Mouse (Mus musculus): ENCODE measurements around the gene Laptm4a.

DNA sequence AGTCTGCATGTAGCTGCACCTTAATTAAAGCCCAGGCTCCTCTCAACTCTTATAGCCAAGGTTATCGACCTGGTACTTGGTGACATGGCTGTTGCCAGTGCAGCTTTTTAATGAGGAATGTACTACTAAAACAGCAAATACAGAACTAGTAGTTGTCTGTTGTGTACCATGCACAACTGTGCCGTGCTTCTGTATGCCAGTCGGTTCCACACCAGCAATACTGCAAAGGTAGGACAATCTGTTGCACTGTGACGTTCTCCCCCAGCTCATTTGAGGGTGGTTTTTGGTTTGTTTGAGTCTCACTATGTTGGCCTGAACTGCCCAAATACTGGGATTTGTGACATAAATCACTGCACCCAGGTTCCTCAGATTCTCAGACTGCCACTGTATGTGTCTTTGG is 18.0 kb downstream of the Laptm4a start:
- TF ChIP-seq CTCF (IDR thresholded peaks at IDR 0.05; ENCODE audit: control insufficient read depth, insufficient read depth, insufficient read length) (no peak), MYOG (IDR thresholded peaks at IDR 0.05; ENCODE audit: control insufficient read depth, extremely low read depth, insufficient read length) (no peak), USF1 (IDR thresholded peaks at IDR 0.05; ENCODE audit: low read depth) (no peak), MAX (IDR thresholded peaks at IDR 0.05) (no peak), MYOD1 (IDR thresholded peaks at IDR 0.05; ENCODE audit: control insufficient read depth, insufficient read length, low read depth) (no peak), CEBPB (IDR thresholded peaks at IDR 0.05; ENCODE audit: low read depth) (no peak)

All from C2C12 (cell line).